Mouse (Mus musculus): ENCODE measurements at regions not wholly inside any gene's neighbourhood (a gene's known extent, or its start where the extent isn't known, plus 50 kb on each side); places are given as distances from the start of the nearest gene placed in this dataset.

GRCm38 (mm10) chr14:105404662-105405061, 146.3 kb downstream of the Ndfip2 start:
- H3K9me3 ChIP-seq (replicated peaks; ENCODE audit: control insufficient read depth, low read length, poor library complexity, severe bottlenecking), result no peaks in the 10 kb centered on the region; the same call in 1 of the 2 replicates
- no peaks in the 10 kb centered on the region for H3K27me3 ChIP-seq (ENCODE audit: control insufficient read depth, insufficient read depth, low read depth, low read length)
- WGBS, result 90% methylated on average over 2 of the region's 2 CpGs
- no peak overlapping the region for H3K4me3 ChIP-seq (ENCODE audit: low read depth, low read length)
- no peak overlapping the region for H3K9ac ChIP-seq (ENCODE audit: low read depth, low read length)
- H3K36me3 ChIP-seq (ENCODE audit: control insufficient read depth, insufficient read depth, low read length), result no peaks in the 10 kb centered on the region
- no peak for ATAC-seq
- H3K4me2 ChIP-seq (ENCODE audit: low read length), result no peak overlapping the region
- no peak overlapping the region for H3K27ac ChIP-seq (ENCODE audit: low read length)
- no peaks in the 10 kb centered on the region for H3K4me1 ChIP-seq (ENCODE audit: control insufficient read depth, insufficient read depth, low read length)

- Histone ChIP-seq H3K9ac (ENCODE audit: low read depth, low read length) (no peak overlapping the region), H3K27me3 (ENCODE audit: control insufficient read depth, insufficient read depth, low read depth, low read length) (no peaks in the 10 kb centered on the region), H3K27ac (ENCODE audit: low read length) (no peak overlapping the region), H3K36me3 (ENCODE audit: control insufficient read depth, insufficient read depth, low read length) (no peaks in the 10 kb centered on the region), H3K9me3 (replicated peaks; ENCODE audit: control insufficient read depth, low read length, poor library complexity, severe bottlenecking) (no peaks in the 10 kb centered on the region; the same call in 1 of the 2 replicates), H3K4me1 (ENCODE audit: control insufficient read depth, insufficient read depth, low read length) (no peaks in the 10 kb centered on the region), H3K4me2 (ENCODE audit: low read length) (no peak overlapping the region), H3K4me3 (ENCODE audit: low read depth, low read length) (no peak overlapping the region)
- no peak for ATAC-seq
- WGBS, result 95% methylated on average over 6 of the region's 6 CpGs
Measured at GRCm38 (mm10) chr14:105404241-105404640, 145.9 kb downstream of the Ndfip2 start.

- no peaks in the 10 kb centered on the region for H3K27me3 ChIP-seq (ENCODE audit: control insufficient read depth, insufficient read depth, low read depth, low read length)
- H3K36me3 ChIP-seq (ENCODE audit: control insufficient read depth, insufficient read depth, low read length), result no peaks in the 10 kb centered on the region
- H3K4me2 ChIP-seq (ENCODE audit: low read length), result no peak overlapping the region
- no peak overlapping the region for H3K9ac ChIP-seq (ENCODE audit: low read depth, low read length)
- no peaks in the 10 kb centered on the region for H3K4me1 ChIP-seq (ENCODE audit: control insufficient read depth, insufficient read depth, low read length)
- 93% methylated on average over 9 of the region's 9 CpGs for WGBS
- no peak overlapping the region for H3K27ac ChIP-seq (ENCODE audit: low read length)
- H3K9me3 ChIP-seq (replicated peaks; ENCODE audit: control insufficient read depth, low read length, poor library complexity, severe bottlenecking), result no peaks in the 10 kb centered on the region; the same call in 1 of the 2 replicates
- no peak for ATAC-seq
- H3K4me3 ChIP-seq (ENCODE audit: low read depth, low read length), result no peak overlapping the region
Measured at GRCm38 (mm10) chr14:105403256-105403655, 144.9 kb downstream of the Ndfip2 start.

- ATAC-seq, result no peak
- 98% methylated on average over 10 of the region's 10 CpGs for WGBS
- no peak overlapping the region for H3K4me3 ChIP-seq (ENCODE audit: low read depth, low read length)
- H3K4me1 ChIP-seq (ENCODE audit: control insufficient read depth, insufficient read depth, low read length), result no peaks in the 10 kb centered on the region
- no peaks in the 10 kb centered on the region for H3K36me3 ChIP-seq (ENCODE audit: control insufficient read depth, insufficient read depth, low read length)
- no peaks in the 10 kb centered on the region; the same call in 1 of the 2 replicates for H3K9me3 ChIP-seq (replicated peaks; ENCODE audit: control insufficient read depth, low read length, poor library complexity, severe bottlenecking)
- H3K9ac ChIP-seq (ENCODE audit: low read depth, low read length), result no peak overlapping the region
- H3K4me2 ChIP-seq (ENCODE audit: low read length), result no peak overlapping the region
- no peak overlapping the region for H3K27ac ChIP-seq (ENCODE audit: low read length)
- no peaks in the 10 kb centered on the region for H3K27me3 ChIP-seq (ENCODE audit: control insufficient read depth, insufficient read depth, low read depth, low read length)
Measured at GRCm38 (mm10) chr14:105402556-105402955, 144.2 kb downstream of the Ndfip2 start.

GRCm38 (mm10) chr14:105397467-105397866, 139.1 kb downstream of the Ndfip2 start:
- ATAC-seq, result peak; percentile 28; the same call in 1 of the 2 replicates
- Histone ChIP-seq H3K27ac (ENCODE audit: low read length) (no peak overlapping the region), H3K4me1 (ENCODE audit: control insufficient read depth, insufficient read depth, low read length) (no peaks in the 10 kb centered on the region; the same call in 1 of the 2 replicates), H3K4me2 (ENCODE audit: low read length) (no peak overlapping the region), H3K27me3 (ENCODE audit: control insufficient read depth, insufficient read depth, low read depth, low read length) (no peaks in the 10 kb centered on the region), H3K4me3 (ENCODE audit: low read depth, low read length) (no peak overlapping the region), H3K36me3 (ENCODE audit: control insufficient read depth, insufficient read depth, low read length) (no peaks in the 10 kb centered on the region), H3K9ac (ENCODE audit: low read depth, low read length) (no peak overlapping the region), H3K9me3 (replicated peaks; ENCODE audit: control insufficient read depth, low read length, poor library complexity, severe bottlenecking) (no peaks in the 10 kb centered on the region)
- WGBS, result 21% methylated on average over 8 of the region's 8 CpGs

GRCm38 (mm10) chr14:105392079-105392813, 133.9 kb downstream of the Ndfip2 start:
- WGBS, result 91% methylated on average over 21 of the region's 21 CpGs
- H3K9ac ChIP-seq (ENCODE audit: low read depth, low read length), result no peak overlapping the region
- no peaks in the 10 kb centered on the region for H3K9me3 ChIP-seq (replicated peaks; ENCODE audit: control insufficient read depth, low read length, poor library complexity, severe bottlenecking)
- ATAC-seq, result no peak
- H3K27me3 ChIP-seq (ENCODE audit: control insufficient read depth, insufficient read depth, low read depth, low read length), result no peaks in the 10 kb centered on the region
- H3K4me2 ChIP-seq (ENCODE audit: low read length), result no peak overlapping the region
- no peaks in the 10 kb centered on the region for H3K36me3 ChIP-seq (ENCODE audit: control insufficient read depth, insufficient read depth, low read length)
- H3K4me3 ChIP-seq (ENCODE audit: low read depth, low read length), result no peak overlapping the region
- H3K4me1 ChIP-seq (ENCODE audit: control insufficient read depth, insufficient read depth, low read length), result no peaks in the 10 kb centered on the region; the same call in 1 of the 2 replicates
- H3K27ac ChIP-seq (ENCODE audit: low read length), result no peak overlapping the region

- no peaks in the 10 kb centered on the region for H3K9me3 ChIP-seq (replicated peaks; ENCODE audit: control insufficient read depth, low read length, poor library complexity, severe bottlenecking)
- 88% methylated on average over 11 of the region's 11 CpGs for WGBS
- ATAC-seq, result no peak
- H3K4me1 ChIP-seq (ENCODE audit: control insufficient read depth, insufficient read depth, low read length), result no peaks in the 10 kb centered on the region; the same call in 1 of the 2 replicates
- H3K9ac ChIP-seq (ENCODE audit: low read depth, low read length), result no peak overlapping the region
- H3K27ac ChIP-seq (ENCODE audit: low read length), result no peak overlapping the region
- no peak overlapping the region for H3K4me2 ChIP-seq (ENCODE audit: low read length)
- no peaks in the 10 kb centered on the region for H3K27me3 ChIP-seq (ENCODE audit: control insufficient read depth, insufficient read depth, low read depth, low read length)
- no peaks in the 10 kb centered on the region for H3K36me3 ChIP-seq (ENCODE audit: control insufficient read depth, insufficient read depth, low read length)
- no peak overlapping the region for H3K4me3 ChIP-seq (ENCODE audit: low read depth, low read length)
Measured at GRCm38 (mm10) chr14:105391430-105391829, 133.1 kb downstream of the Ndfip2 start.

- H3K9ac ChIP-seq (ENCODE audit: low read depth, low read length), result no peak overlapping the region
- 72% methylated on average over 4 of the region's 4 CpGs for WGBS
- no peak for ATAC-seq
- no peaks in the 10 kb centered on the region for H3K36me3 ChIP-seq (ENCODE audit: control insufficient read depth, insufficient read depth, low read length)
- no peak overlapping the region for H3K4me2 ChIP-seq (ENCODE audit: low read length)
- H3K4me1 ChIP-seq (ENCODE audit: control insufficient read depth, insufficient read depth, low read length), result no peaks in the 10 kb centered on the region
- H3K27ac ChIP-seq (ENCODE audit: low read length), result no peak overlapping the region
- no peaks in the 10 kb centered on the region for H3K9me3 ChIP-seq (replicated peaks; ENCODE audit: control insufficient read depth, low read length, poor library complexity, severe bottlenecking)
- no peak overlapping the region for H3K4me3 ChIP-seq (ENCODE audit: low read depth, low read length)
- no peaks in the 10 kb centered on the region for H3K27me3 ChIP-seq (ENCODE audit: control insufficient read depth, insufficient read depth, low read depth, low read length)
Measured at GRCm38 (mm10) chr14:105385119-105385518, 126.7 kb downstream of the Ndfip2 start.

- ATAC-seq, result no peak
- H3K36me3 ChIP-seq (ENCODE audit: control insufficient read depth, insufficient read depth, low read length), result no peaks in the 10 kb centered on the region
- H3K27ac ChIP-seq (ENCODE audit: low read length), result no peak overlapping the region
Measured at GRCm38 (mm10) chr14:105383382-105383781, 125.0 kb downstream of the Ndfip2 start.

More at GRCm38 (mm10) chr14:105383382-105383781, 125.0 kb downstream of the Ndfip2 start:
- Histone ChIP-seq H3K4me3 (ENCODE audit: low read depth, low read length) (no peak overlapping the region), H3K9ac (ENCODE audit: low read depth, low read length) (no peak overlapping the region), H3K9me3 (replicated peaks; ENCODE audit: control insufficient read depth, low read length, poor library complexity, severe bottlenecking) (no peaks in the 10 kb centered on the region), H3K4me2 (ENCODE audit: low read length) (no peak overlapping the region), H3K27me3 (ENCODE audit: control insufficient read depth, insufficient read depth, low read depth, low read length) (no peaks in the 10 kb centered on the region), H3K4me1 (ENCODE audit: control insufficient read depth, insufficient read depth, low read length) (no peaks in the 10 kb centered on the region)
- 83% methylated on average over 5 of the region's 5 CpGs for WGBS

Data from midbrain, embryonic 16.5 days (tissue).